Mouse (Mus musculus): ENCODE measurements around the gene Tmem110.

Gene Tmem110

DNA sequence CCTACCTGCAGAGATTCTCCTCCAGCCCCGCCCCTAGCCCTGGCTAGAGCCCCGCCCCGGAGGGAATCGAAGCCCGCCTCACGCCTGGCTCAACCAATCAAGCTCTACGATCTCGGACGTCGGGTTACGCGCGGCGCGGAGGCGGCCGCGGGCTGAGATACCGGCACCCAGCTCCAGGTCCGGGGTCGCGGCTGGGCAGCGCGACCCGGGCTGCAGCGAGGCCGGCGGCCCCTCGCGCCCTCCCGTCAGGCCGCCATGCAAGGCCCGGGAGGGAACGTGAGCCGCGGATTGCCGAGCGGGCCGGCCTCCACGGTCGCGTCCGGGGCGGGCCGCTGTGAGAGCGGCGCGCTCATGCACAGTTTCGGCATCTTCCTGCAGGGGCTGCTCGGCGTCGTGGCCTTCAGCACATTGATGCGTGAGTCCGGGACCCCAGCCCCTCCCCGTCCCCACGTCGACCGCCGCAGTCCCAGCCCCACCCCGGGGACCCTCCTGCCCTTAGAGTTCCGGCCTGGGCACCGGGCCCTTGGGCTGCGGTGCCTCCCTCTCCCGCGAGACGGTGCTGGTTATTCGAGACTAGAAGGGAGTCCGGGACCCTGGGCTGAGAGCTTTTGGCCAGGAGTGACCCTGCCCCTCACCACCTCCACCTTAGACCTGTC is at the start of gene Tmem110:
Gene Tmem110, plus strand, starts transcription at position 115 of the 656 bp plus-strand sequence.
- peak; percentile 92 for DNase-seq

DNA sequence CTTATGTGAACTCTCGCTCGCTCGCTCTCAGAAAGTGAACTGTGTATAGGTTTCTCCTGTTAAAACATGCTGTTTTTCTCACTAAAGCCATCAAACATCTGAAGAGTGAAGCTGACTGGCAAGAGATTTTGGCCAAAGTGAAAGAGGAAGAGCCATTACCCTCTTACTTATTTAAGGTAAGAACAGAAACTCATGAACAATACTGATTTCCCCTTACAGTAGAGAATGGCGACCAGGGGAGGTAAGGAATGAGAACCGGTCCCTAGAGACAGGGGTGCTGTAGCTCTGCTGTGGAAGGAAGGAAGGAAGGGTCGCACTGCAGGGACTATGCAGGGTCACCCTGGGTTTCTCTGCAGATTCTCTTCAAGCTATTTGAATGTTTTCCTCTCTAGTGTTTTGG is 40.8 kb upstream of the Tmem110 start:
- no peak for DNase-seq

DNA sequence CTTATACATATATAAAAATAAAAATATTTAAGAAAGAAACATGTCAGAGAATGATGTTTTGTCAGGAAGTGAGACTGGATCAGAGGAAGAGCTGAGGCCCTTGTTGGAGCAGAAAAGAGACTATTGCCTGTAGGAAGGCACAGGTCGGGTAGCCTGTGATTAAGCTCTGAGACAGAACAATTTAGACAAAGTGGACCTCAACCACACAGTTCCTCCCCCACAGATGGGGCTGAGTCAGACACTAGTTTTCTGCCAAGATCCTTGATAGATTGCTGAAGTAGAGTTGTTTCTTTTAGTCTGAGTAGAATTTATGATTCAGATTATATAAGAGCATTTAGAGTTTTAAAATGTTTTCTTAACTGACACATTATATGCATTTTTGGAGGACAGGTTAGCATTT is 35.9 kb upstream of the Tmem110 start:
- DNase-seq, result no peak

DNA sequence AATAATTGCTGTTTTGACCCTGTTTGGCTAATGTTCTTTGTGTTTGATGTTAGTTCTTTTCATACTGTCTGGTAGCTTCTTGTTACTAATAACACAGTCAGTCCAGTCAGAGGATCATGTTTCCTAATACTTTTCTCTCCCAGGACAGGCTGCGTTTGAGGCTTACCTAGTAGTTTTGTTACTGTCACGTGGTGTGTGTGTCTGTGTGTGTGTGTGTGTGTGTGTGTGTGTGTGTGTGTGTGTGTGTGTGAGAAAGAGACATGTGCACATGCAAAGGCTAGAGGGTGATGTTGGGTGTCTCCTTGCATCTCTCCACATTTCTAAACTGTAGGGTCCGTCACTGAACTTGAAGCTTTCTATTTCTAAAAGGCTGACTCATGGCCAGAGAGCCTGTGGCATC is 32.5 kb upstream of the Tmem110 start:
- DNase-seq, result no peak

DNA sequence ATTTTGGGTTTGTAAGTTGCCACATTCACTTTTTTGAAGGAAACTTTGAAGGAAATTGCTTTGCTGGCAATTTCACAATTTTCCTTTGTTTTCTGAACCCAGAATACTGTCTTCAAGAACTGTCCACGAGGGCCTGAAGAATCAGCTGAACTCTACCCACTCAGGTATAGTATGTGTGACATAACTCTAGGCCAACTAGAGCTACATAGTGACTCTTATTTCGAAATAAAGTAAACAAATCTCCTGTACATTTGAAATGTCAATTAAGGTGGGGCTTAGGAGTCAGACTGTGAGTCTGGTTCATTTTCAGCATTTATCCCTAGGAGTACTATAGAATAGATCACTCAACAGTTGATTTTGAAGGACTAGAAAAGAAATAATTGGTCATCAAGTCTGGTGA is 23.6 kb upstream of the Tmem110 start:
- no peak for DNase-seq

DNA sequence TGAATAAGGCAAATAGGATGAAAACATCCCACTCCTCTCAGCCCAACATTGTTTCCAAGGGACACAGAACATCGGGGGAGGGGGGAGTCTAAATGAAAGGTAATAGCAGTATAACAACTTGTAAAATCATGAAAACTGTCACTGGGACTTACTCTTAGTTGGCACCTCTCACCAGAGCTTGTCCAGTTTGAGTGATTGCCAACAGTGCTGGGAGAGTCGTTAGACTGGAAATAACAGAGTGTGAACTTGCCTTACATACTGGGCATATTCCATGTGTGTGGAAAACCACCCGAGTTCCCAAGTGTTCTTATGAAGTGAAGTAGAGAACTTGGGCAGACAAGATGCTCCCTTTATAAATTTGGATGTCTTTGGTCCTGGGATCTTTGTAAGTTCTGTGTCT is 4.3 kb upstream of the Tmem110 start:
- DNase-seq, result no peak

DNA sequence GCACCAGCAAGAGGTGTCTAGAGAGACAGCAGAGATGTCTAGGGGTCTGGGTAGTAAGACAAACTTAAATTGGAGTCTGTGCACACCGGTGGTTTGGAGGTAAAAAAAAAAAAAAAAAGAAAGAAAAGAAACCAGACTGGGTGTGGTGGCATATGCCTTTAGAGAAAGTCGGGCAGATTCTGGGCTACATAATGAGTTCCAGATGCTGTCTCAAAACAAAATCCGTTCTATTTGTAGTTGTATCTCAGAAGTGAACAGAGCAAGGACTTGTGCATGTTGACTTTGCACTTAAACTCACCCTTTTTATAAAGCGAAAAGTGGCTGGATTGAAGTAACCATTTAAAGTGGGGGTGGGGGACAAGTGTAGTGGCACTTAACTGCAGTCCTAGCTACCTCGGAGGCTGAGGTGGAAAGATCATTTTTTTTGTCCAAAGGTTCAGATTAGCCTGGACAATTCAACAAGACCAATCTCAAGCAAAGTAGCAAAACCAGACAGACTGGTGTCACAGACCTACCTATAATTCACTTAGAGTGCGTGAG is 864 bp upstream of the Tmem110 start:
- no peak for DNase-seq

DNA sequence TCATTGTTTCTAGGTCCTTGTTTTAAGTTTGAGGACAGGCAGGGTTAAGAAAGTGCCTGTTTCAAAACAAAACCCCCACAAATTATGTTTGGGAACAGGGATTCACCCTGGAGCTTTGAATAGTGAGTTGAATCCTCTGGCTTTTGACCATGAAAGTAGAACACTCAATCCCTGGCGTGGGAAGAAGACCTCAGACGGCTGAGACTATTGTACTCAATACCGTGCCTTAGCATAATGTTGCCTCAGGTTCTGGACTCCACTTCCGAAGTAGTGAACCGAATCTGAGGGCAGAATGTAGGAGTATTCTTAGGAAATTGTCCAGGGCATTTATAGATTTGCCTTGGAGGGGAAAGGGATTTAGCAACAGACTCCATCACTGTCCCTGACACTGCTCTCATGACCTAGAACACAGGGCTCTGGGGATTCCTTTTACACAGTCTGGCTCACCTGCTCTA is 342 bp upstream of the Tmem110 start:
- DNase-seq, result no peak

DNA sequence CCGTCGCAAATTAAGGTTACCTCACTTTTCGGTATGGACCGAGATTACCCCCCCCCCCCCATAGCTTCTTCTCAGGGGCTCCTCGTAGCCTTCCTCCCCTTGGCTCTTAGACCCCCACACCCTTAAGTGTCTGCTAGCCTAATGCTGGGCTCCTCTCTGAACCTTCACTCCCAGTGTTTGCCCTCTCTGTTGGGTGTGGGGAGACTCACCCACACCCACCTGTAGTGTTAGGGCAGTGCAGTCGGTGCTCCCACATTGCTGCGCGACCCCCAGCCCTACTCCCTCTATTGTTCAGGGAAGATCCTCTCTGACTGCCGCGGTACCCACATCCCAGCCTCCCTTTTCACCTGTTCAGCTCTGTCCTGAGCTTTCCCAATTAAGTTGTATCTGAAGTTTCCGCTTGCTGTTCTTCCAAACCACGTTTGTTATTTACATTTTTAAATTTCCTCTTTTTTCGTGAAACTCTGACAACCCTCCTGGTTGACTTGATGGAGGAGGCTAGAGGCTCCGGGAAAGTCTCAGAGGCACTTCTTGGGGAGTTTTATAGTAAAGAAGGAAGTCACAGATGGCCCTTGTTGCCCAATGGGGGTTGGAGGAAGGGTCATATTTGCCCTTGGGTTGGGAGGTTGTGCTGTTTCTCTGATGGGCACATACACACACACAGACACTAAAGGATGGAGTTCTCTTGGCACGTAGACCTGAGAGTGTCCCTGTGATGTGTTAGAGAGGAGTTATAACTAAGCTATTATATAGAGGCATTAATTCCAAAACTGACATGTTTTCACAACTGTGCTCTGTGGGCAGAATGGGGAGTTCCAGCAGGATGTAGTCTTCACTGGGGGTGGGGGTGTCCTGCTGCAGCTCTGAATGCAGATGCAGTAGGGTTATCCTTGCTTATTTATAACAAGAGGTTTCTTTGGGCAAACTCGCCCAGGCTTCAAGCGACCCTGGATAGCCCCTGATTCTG is 1.1 kb downstream of the Tmem110 start:
- peak; percentile 34 for DNase-seq

DNA sequence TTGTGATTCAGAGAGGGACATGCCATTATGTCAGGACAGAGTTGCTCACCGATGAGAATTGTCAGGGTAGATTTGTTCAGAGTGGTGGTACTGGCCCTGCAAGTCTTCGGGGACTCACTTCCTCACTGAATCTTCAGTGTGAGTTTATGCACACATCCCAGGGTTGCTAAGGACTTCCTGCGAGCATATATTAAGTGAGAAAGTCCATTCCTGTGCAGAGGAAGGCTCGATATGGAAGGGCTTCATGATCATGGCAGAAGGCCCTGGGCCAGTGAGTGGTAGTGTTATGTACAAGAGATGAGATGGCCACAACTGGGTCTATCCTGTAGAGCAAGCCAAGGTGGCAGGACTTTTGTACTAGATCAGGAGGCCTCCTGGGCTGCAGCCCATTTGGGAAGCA is 2.1 kb downstream of the Tmem110 start:
- no peak for DNase-seq

DNA sequence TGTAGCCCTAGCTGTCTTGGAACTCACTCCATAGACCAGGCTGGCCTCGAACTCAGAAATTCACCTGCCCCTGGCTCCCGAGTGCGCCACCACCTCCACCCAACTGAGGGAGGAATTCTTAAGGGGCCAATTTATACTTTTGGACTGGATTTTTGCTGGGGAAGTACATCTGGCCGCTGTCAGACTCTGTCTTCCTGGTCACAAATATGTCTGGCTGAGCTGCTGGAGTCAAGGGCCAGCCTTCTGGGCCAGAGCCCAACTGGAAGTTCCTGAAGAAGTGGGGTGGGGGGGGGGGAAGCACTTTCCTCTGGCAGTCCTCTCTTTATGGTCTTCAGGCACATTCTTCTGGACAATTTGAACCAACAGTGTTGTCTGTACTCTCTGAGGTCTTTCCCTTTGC is 2.7 kb downstream of the Tmem110 start:
- no peak for DNase-seq

DNA sequence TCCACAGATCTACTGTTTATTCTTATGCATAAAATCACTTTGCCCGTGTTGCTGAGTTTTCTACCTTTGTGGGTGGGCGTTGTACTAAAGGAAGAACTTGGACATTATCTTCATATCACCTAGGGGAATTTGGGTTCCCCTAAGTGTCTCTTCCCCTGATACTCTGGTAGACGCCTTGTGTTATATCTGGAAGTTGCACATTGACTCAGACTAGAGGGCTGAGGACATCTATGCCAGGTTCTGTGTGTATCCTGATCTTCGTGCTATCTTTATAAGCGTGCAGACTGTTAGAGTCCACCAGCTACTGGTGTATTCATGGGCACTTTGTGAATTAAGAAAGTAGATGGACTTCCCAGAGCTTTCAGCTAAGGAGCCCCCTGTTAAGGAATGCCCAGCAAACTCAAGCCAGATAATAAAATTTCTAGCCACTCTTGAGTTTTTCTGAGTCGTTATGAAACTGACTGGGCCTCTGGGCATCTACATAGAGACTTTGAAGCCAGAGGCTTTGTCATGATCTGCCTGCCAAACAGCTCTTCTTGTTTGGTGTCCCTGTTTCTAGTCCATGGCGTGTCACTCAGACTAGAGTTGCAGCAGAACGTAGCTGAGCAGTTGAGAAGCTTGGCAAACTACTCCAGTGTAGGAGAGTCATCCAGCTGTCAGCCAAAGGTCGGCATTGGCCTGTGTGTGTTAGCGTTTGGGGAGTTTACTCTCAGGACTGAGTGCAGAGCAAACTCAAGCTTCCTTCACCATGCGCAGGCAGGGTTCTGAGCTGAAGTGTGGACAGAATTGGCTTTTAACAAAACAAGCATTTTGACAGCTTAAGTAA is 3.5 kb downstream of the Tmem110 start:
- no peak for DNase-seq

DNA sequence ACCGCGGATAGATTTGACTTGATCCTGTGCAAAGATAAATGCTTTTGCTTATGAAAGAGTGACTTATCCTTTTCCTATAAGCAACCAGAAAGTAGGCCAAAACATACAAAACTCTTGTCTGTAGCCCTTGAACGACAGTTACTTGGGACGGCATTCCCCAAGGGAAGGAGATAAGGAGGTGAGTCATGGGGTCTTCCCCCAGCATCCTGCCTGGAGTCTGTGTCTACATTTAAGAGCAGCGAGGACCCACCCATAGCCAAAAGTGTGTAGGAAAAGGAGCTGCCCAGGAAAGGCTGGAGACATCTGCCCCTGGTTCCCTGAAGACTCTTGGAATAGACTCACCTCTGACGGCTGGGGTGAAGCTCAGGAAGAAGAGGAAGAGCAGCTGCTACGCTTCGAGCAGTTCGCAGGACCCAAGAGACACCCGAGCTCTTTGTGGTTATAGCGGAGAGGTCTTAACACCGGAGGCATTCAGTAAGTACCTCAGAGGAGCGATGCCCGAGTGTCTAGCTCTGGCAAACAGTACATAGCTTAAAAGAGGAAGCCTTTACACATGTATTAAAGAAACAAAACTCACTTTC is 12.1 kb downstream of the Tmem110 start:
- DNase-seq, result no peak

DNA sequence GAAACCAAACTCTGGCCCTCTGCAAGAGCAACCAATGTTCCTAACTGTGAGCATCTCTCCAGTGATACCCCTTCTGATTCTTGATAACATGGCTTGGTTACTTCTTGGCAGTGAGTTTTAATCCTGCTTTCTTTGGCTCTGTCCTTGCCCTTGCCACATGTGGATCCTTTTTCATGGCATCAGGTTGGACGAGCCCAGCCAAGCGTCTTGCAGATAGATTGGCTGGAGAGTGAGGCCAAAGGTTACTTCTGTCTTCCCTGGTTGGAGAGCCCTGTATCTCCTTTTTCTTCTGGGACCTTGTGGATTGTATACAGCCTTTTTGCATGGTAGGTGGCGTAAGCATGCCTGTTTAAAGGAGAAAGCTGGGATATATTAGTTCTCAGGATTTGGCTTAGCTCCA is 18.3 kb downstream of the Tmem110 start:
- DNase-seq, result no peak

DNA sequence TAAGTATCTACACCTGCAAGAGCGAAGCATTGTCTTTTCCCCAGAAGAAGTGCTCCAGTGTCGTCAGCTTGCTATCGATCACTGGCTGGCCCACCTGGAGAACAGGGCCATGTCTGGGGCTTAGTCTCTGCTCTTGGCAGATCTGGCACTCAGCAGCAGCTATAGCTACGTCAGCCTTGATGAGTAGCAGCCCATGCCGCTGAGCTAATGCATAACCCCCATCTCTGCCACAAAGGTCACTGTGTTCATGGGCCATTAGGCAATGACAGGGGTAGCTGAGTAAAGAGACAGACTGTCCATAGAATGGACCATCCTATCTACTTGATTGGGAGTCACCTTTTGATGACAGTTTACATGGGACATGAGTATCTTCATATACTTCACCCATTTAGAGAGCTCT is 25.1 kb downstream of the Tmem110 start:
- no peak for DNase-seq

DNA sequence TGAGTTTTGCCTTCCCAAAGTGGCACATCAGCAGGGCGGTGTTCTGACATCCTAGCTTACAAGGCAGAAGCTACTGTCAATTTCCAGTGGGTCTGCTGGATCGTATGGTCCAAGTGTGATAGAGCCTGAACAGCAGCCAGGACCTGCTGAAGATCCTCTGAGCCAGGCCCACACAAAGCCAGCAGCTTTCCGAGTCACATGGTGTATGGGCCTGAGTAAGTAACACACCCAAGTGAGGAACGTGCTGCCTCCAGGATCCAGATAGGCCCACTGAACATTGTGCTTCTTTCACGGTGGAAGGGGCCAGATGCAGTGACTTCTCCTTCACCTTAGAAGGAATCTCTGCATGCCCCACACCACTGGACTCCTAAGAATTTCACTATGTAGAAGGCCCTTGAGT is 26.9 kb downstream of the Tmem110 start:
- no peak for DNase-seq

DNA sequence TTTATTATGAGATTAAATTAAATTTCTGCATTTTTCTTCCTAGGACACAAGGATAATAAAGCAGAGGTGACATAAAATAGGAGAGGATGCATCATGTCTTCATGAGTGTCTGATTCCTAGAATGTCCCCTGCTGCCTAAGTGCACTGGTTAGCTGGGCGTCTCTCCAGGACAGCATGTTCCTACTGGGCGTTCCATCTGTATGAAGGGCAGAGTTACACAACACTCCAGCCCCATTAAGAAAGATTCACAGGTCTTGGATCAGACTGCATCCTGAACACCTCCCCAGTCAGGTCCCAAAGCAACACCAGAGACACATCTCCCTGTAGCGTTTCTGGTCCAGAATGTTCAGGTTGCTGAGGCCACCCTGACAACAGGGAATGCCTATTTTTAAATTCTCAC is 29.9 kb downstream of the Tmem110 start:
- DNase-seq, result no peak

DNA sequence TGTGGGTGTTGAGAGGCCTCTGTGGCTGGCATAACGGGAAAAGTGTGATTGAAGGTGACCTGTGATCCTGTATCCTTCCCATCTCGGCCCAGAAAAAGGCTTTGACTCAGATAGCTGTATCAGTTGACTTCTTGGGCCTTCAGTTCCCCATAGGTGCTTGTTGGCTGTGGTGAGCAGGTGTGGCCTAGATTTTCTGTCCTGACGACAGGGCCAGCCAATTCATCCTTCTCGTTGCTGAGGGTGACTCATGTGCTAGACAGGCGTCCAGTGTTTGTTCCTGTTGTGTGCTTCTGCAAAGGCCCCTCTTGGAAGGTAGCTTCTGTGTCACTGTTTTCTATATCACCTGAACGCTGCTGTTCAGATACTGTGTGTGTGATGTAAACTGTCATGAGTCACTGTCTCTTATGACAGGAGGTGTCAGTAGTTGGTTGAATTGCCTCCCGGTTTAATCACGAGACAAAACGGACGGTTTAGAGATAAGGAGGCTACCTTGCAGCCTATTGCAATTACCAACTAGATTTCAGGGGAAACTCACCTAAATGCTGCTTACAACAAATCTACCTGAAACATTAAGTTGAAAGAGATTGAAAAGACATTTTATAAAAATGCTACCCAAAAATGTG is 31.6 kb downstream of the Tmem110 start:
- DNase-seq, result no peak

DNA sequence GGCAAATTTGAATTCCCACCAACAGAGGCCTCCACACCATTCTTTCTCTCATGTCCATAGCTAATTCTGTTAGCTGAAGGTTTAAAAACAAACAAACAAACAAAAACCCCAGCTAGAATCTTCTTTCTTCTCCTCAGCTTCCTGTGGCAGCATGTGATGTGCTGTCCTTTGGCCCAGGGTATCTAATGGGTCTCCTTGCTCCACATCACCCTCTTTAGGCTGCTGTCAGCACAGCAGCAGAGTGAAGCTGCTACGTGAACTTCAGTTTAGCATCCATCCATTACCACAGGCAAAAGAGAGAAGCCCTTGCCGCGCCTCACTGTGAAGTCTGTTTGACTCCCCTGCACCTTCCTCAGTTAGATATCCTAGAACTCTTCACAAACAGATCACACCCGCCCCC is 32.6 kb downstream of the Tmem110 start:
- DNase-seq, result peak; percentile 40

DNA sequence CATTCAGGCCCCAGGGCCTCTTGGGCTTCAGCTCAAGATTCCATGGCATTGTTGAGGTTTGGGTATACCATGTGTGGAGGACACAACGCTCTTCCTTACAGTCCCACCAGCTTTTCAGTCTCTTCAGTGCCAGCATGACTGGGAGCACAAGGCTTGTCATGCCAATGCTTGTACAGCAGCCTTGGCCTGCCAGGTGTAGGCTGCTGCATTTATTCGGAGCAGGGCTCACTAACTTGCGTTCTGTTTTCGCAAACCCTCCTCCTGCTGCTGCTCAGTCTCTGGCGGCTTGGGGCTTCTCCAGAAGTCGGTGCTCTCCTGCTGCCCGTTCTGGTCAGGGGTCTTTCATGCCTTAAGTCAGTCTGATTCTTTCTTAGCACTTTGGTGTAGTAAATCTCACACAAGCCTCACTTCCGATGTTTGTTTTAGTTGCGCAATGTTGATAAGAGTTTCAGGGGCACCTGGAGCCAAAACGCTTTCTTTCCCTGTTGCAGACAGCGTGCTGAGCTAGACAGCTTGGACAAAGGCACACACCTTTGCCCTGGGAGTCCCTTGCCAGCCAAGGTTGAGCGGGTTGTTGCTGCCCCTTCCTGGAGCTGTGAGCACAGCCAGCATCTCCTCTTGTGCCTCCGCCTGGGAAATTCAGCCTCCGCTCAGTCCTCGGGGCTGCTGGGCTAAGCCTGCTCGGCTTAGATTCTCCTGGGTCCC is 36.2 kb downstream of the Tmem110 start:
- no peak for DNase-seq

DNA sequence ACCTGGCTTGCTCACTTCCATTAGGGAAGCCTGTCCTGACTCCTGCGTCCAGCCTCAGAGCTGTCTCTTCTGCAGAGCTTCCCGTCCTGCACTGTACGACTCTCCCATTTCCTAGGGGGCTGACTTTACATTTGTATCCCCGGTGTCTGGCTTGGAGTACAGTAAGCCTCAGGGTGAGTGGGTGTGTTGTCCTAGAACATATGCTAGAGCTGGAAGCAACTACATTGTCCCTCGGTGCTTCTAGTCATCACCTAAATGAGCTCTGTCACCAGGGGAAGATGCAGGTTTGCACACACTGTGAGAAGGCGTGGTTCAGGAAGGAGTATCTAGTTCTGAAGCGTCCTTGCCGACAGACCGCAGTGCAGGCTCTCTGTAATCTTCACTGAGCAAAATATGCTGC is 37.0 kb downstream of the Tmem110 start:
- DNase-seq, result no peak

DNA sequence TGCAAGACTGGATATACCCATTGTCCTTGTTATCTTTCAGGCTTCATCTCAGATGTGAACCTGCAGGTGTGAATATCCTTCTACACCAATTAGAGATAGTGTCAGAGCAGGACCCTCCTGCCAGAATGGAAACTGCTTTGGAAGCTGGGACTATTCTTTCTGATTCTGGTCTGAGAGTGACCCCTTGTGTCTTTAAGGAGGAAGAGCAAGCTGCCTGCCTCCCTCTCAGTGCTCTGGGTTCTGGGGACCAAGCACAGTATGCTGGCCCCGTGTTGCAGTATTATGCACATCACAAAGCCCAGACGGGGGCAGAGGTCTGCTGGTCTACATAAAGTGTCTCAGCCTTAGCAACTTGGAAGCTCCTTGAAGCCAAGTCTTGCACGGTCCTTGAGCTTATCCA is 39.9 kb downstream of the Tmem110 start:
- DNase-seq, result no peak
